Mouse (Mus musculus) left cerebral cortex, postnatal 25 days (tissue): ENCODE measurements around the gene Rrp9. TPM values are rescaled to one million over a fixed set of nuclear protein-coding genes. Genes with fewer than 3 reads are reported as not detected.
A peak's percentile ranks its signal among the peaks of the same experiment; 100 is the strongest.
"Not testable (repeated sequence)": the region's sequence is repeated elsewhere in the genome, so short reads cannot be mapped to it uniquely, and the experiment has no call there.

Experiments
- DNase-seq, 2 experiments: peaks; one replicate each; pipeline ENCODE4 v3.0.0; 2022; ENCODE audit warnings: low spot score in 2 of 2, mixed read lengths in 1 of 2
- intact Hi-C: fragments of 180-260 bp; cut with DNase I; formaldehyde crosslinking; loops from one replicate; pipeline ENCODE4 v1.15.1; 2025
- total RNA-seq, 2 experiments: library from RNA; stranded (reverse); gene quantifications; 2 replicates each; pipeline ENCODE4 v1.2.3; 2021

The Rrp9 gene
- total RNA-seq, 2 experiments from 2014 or later: 30.2 to 37.0 TPM

DNA sequence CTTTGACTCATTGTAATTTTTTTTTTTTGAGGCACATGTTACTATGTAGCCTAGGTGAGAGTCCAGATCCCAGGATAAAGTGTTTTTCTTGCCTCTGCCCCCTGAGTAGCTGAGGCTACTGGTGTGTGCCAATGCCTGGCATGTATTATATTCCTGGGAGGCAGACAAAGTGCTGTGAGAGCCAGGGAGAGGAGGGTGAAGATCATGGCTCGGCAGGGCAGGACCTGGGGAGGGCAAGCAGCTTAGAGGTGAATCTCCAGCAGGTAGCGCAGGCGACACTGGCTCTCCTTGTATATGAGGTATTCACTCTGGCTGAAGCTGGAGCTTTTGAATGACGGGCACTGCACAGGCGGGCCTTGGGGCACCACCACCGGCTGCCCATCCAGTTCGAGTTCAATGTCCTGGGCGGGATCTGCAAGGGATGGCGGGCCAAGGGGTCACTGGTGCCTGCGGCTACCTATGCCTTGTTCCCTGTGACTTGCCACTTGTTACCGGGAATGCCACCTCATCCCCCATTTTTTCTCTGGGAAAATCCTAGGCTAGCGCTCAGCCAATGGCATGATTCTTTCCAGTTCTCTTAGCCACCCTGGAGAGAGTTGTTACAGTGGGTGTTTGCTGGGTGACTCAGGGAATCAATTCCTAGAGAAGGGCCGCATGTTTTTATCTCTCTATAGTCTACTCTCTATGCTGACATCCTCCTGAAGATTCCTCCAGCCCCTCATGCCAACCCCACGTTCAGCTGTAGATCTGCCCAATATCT, 4.6 kb upstream of the Rrp9 start:
- DNase-seq: peak in 1 of 2 experiments; percentile 50
- intact Hi-C loops: no loop called here

GRCm38 (mm10) chr9:106471892-106472291, 3.9 kb upstream of the Rrp9 start:
- intact Hi-C loops: no loop called here
- peak in 1 of 2 experiments; percentile 59 for DNase-seq

GRCm38 (mm10) chr9:106472321-106472720, 3.4 kb upstream of the Rrp9 start:
- no peak for DNase-seq
- intact Hi-C loops: no loop called here

GRCm38 (mm10) chr9:106473081-106473752, 2.5 kb upstream of the Rrp9 start:
- no peak for DNase-seq
- intact Hi-C loops: no loop called here

- no peak for DNase-seq
- intact Hi-C loops: no loop called here
Observed at GRCm38 (mm10) chr9:106473753-106474105, 2.0 kb upstream of the Rrp9 start.

DNA sequence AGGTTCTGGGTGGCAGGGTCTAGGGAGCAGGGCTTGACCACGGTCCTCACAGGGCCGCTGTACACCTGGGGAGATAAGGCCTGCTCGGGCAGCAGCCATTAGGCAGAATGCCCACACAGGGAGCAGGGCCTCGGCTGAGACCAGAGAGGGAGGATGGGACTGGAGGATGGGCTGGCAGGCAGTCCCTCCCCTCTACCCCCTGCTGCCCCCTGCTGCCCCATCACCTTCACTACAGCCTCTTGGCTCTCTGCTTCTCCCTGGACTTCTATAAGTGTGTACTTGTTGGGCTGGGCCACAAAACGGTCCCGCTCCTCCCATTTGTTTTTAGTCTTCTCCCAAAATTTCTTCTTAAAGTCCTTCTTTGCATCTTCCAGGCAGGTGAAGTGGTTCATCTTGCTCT, 1.3 kb upstream of the Rrp9 start:
- intact Hi-C loops: no loop called here
- no peak for DNase-seq

DNA sequence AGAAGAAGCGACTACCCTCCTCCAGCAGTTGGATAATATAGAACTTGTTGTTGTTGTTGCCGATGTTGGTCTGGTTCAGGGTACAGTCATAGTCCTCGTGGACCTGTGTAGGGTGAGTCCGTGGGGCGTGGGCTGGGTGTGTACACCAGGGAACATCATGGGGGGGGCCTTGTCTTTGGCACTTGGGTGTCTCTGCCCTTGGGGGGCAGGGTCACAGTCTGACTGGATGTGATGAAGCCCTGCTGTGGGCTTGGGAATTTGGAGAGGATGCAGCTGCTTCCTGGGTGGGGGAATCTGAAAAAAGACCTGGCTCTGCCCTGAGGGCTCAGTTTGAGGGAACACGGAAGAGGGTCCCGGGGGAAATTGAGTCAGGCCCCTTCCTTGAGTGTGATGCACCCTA, 717 bp upstream of the Rrp9 start:
- intact Hi-C loops: loop anchor here (5.0 kb wide), 1 partner anchor 108 kb away; the partner anchor contains the start of gene Dusp7
- no peak for DNase-seq

GRCm38 (mm10) chr9:106476002-106476923, 500 bp downstream of the Rrp9 start:
- DNase-seq: no peak
- intact Hi-C loops: loop anchor here (2.0 to 5.0 kb wide), 4 partner anchors 27 to 187 kb away; partner anchors contain the start of genes Dusp7 and Rpl29

GRCm38 (mm10) chr9:106476924-106477484, 1.2 kb downstream of the Rrp9 start, which contains the start of gene Parp3:
Gene Parp3, minus strand, starts transcription at chr9:106476949.
- peak; percentile 99 to 100 for DNase-seq
- intact Hi-C loops: loop anchor here (2.0 to 5.0 kb wide), 4 partner anchors 28 to 188 kb away; partner anchors contain the start of genes Dusp7 and Rpl29

DNA sequence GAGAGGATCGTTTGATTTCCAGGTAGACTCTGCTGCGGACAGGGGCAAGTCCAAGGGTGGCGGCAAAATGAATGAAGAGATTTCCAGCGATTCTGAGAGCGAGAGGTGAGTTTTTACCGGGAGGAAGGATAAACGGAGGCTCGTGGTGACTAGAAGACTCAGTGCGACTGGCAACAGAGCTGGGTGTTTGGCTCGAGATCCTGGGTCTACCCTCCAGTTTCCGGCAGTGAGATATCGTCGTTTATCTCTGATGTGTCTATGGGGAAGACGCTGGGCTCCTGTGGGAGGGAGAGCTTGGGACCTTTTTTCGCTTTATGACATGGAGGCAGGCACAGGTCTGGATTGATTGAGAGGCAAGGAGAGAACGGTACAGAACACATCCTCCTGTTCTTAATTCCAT, 1.9 kb downstream of the Rrp9 start:
- intact Hi-C loops: loop anchor here (2.0 to 5.0 kb wide), 4 partner anchors 29 to 189 kb away; partner anchors contain the start of genes Dusp7 and Rpl29
- DNase-seq: no peak

- intact Hi-C loops: loop anchor here (5.0 kb wide), 1 partner anchor 111 kb away; the partner anchor contains the start of gene Dusp7
- no peak for DNase-seq
Observed at GRCm38 (mm10) chr9:106478101-106478500, 2.3 kb downstream of the Rrp9 start.

DNA sequence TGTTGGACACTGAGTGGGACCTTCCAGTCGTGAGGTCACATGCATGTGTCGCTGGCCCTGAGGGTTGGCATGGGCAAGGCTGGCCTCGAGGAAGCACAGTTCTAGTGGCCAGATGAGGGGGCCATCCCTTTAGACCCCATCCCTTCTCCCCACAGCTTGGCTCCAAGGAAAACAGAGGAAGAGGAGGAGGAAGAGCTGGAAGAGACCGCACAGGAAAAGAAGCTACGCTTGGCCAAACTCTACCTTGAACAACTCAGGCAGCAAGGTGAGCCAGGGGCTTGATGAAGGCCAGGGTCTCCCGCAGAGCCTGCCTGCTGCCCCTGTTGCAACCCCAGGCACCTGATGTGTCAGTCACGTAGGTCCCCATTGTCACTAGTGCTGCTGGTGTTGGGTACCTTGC, 4.8 kb downstream of the Rrp9 start:
- no peak for DNase-seq
- intact Hi-C loops: no loop called here

GRCm38 (mm10) chr9:106481075-106481474, 5.3 kb downstream of the Rrp9 start:
- intact Hi-C loops: no loop called here
- no peak for DNase-seq

DNA sequence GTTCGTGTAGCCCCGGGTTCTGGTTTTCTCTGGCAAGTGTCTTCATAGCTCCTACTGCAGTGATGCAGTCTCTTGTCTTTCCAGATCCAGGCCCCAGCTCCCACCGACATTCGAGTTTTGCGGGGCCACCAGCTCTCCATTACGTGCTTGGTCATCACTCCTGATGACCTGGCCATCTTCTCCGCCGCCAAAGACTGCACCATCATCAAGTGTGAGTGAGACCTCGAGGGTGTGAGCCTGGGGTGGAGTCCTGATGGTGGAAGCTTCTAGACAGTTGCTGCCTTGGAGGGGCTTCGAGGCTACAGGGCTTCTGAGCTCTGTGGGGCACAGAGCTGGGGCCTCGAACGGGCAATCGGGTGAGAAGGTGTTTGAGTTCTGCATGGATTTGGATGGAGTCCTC, 5.9 kb downstream of the Rrp9 start:
- intact Hi-C loops: no loop called here
- no peak for DNase-seq

GRCm38 (mm10) chr9:106482578-106483115, 6.9 kb downstream of the Rrp9 start:
- intact Hi-C loops: no loop called here
- no peak for DNase-seq

- intact Hi-C loops: no loop called here
Observed at GRCm38 (mm10) chr9:106483136-106483535, 7.4 kb downstream of the Rrp9 start.

GRCm38 (mm10) chr9:106483606-106484005, 7.8 kb downstream of the Rrp9 start:
- intact Hi-C loops: no loop called here
- no peak for DNase-seq

More at GRCm38 (mm10) chr9:106483136-106483535, 7.4 kb downstream of the Rrp9 start:
- DNase-seq: no peak

- DNase-seq: no peak
- intact Hi-C loops: no loop called here
Observed at GRCm38 (mm10) chr9:106485076-106485475, 9.3 kb downstream of the Rrp9 start.

DNA sequence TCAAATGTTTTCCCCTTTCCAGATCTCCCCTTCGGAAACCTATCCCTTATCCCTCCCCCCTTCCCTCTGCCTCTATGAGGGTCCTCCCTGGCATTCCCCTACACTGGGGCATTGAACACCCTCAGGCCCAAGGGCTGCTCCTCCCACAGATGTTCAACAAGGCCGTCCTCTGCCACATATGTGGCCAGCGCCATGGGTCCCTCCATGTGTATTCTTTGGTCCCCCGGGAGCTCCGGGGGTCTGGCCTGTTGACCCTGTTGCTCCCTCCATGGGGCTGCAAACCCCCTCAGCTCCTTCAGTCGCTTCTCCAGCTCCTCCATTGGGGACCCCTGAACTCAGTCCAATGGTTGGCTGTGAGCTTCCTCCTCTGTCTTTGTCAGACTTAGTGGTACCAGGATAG, 11.8 kb downstream of the Rrp9 start:
- DNase-seq, intact Hi-C loops: not testable (repeated sequence)
